Mouse (Mus musculus) hindbrain, embryonic 14.5 days (tissue): ENCODE results near the gene Cryga. TPM values are rescaled to one million over a fixed set of nuclear protein-coding genes. Genes with fewer than 3 reads are reported as not detected.

Source experiments
- ATAC-seq: fragments of 200-750 bp; cut with Nextera tagmentation; 2 replicates; pipeline ENCODE4 v1.8.0; 2017; ENCODE audit warnings: moderate number of reproducible peaks, mild to moderate bottlenecking, moderate TSS enrichment, moderate library complexity; ENCODE audit not compliant: low FRiP score
- DNase-seq: peaks from one replicate; pipeline ENCODE4 v3.0.0-alpha.2; 2015; ENCODE audit warnings: low spot score
- H3K27ac ChIP-seq: fragments of 300-500 bp; sonication (generic); 2 replicates; pipeline ENCODE4 v1.5.1; 2014; ENCODE audit warnings: mild to moderate bottlenecking, moderate library complexity
- H3K27me3 ChIP-seq: fragments of 300-500 bp; sonication (generic); 2 replicates; pipeline ENCODE4 v1.6.1; 2014; ENCODE audit warnings: mild to moderate bottlenecking, low read length, mixed read lengths; ENCODE audit not compliant: control insufficient read depth, insufficient read depth
- H3K36me3 ChIP-seq: fragments of 300-500 bp; sonication (generic); replicated peaks from 2 replicates; pipeline ENCODE4 v1.6.1; 2014; ENCODE audit not compliant: control insufficient read depth, insufficient read depth
- H3K4me1 ChIP-seq: fragments of 300-500 bp; sonication (generic); replicated peaks from 2 replicates; pipeline ENCODE4 v1.6.1; 2014; ENCODE audit warnings: antibody characterized with exemption, low read length, mixed read lengths; ENCODE audit not compliant: control insufficient read depth, insufficient read depth
- H3K4me2 ChIP-seq: fragments of 300-500 bp; sonication (generic); replicated peaks from 2 replicates; pipeline ENCODE4 v1.6.1; 2014; ENCODE audit warnings: mild to moderate bottlenecking, moderate library complexity
- H3K4me3 ChIP-seq: fragments of 300-500 bp; sonication (generic); replicated peaks from 2 replicates; pipeline ENCODE4 v1.5.1; 2014; ENCODE audit warnings: mild to moderate bottlenecking, low read length
- H3K9ac ChIP-seq: fragments of 300-500 bp; sonication (generic); 2 replicates; pipeline ENCODE4 v1.6.1; 2014
- H3K9me3 ChIP-seq: fragments of 300-500 bp; sonication (generic); 2 replicates; pipeline ENCODE4 v1.6.1; 2016; ENCODE audit warnings: low read length; ENCODE audit not compliant: control insufficient read depth
- WGBS: fragments of 180-500 bp; shearing (Covaris S2); extraction: QIAGEN DNeasy Blood & Tissue Kit; methylation state at CpG from one replicate; pipeline ENCODE4 v1.1.7; 2014; 5-methylcytosine and 5-hydroxymethylcytosine counted together
- polyA plus RNA-seq: library from polyadenylated mRNA; unstranded; fragments of >200 nt; fragmentation: Nextera tagmentation; extraction: Ambion mirVana; gene quantifications from 2 replicates; pipeline ENCODE4 v1.2.1, GENCODE M21; 2014

Gene Cryga
- polyA plus RNA-seq, result not detected in 2 replicates

DNA sequence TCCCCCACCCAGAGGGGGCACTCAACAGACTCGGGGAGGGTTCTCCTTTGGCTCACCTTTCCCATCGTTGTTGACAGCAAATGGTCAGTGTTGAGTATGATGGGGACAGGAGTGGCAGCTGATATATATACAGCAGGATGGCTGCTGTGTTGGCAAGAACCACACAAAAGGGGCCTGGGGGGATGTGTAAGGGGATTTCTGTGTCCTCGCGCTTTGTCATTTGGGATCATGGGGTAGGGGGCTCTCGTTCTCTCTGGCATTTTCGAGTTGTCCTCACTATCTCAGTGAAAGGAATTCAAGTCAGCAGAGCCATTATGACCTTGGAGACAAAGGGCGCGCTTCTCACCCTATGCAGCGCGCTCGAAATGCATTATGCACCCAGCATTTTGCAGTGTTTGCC, at the start of gene Cryga:
Gene Cryga (minus strand): TSS at position 101 of the 400 bp plus-strand sequence.
- Histone ChIP-seq H3K27ac (no peak within 1 kb of the TSS), H3K9ac (no peak within 1 kb of the TSS), H3K4me2 (no peak within 1 kb of the TSS), H3K4me1 (no peaks in the 10 kb centered on the region), H3K27me3 (no peaks in the 10 kb centered on the region), H3K9me3 (no peaks in the 10 kb centered on the region), H3K36me3 (no peaks in the 10 kb centered on the region), H3K4me3 (no peak within 1 kb of the TSS)
- ATAC-seq (no peak), DNase-seq (no peak)
- WGBS, result 81% methylated on average over 11 of the region's 11 CpGs

DNA sequence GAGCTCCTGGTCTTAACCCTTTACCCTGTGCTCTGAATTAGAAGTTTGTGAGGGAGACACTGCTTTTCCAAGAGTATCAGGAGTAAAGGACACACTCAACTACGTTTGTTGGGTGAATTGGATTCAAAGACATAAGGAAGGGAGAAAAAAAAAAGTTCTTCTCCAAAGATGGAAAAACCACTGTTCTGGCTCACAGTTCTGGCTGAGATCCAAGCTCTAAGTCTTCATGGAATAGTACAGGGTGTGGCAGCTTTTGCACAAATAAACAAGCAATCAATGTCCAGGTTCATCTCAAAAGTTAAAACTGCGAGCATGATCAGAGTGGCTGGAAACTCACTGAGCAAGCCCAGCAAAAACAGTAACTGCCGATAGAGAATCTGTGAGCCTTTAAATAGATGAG, 44.8 kb upstream of the Cryga start:
- Histone ChIP-seq H3K27ac (no peak overlapping the region), H3K9ac (no peak overlapping the region), H3K9me3 (no peaks in the 10 kb centered on the region), H3K4me2 (no peak overlapping the region), H3K4me1 (no peaks in the 10 kb centered on the region), H3K36me3 (no peaks in the 10 kb centered on the region), H3K4me3 (no peak overlapping the region), H3K27me3 (no peaks in the 10 kb centered on the region)
- DNase-seq (no peak), ATAC-seq (no peak)
- 81% methylated on average over 3 of the region's 3 CpGs for WGBS

DNA sequence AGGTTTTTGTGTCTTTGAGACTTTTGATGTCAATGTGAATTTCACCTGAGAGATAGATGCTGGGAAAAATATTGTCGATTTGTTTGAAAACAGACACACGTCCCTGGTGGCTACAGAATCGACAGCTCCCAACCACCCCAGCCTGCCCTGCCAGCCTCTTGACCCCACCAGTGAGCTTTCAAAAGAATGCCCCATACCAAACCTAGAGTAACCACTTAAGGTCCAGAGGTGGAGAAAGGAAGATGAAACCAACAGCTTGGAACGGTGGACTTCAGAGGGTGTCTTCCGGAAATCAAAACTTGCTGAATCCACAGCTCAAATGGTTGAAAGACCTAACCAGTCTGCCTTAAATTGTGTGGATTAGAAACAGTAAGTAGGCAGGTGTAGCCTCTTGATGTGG, 44.2 kb upstream of the Cryga start:
- DNase-seq (no peak), ATAC-seq (no peak)
- no peak overlapping the region for H3K27ac ChIP-seq
- H3K27me3 ChIP-seq, result no peaks in the 10 kb centered on the region
- H3K4me3 ChIP-seq, result no peak overlapping the region
- 95% methylated on average over 5 of the region's 5 CpGs for WGBS
- H3K9me3 ChIP-seq, result no peaks in the 10 kb centered on the region
- H3K36me3 ChIP-seq, result no peaks in the 10 kb centered on the region
- no peak overlapping the region for H3K4me2 ChIP-seq
- no peaks in the 10 kb centered on the region for H3K4me1 ChIP-seq
- no peak overlapping the region for H3K9ac ChIP-seq

DNA sequence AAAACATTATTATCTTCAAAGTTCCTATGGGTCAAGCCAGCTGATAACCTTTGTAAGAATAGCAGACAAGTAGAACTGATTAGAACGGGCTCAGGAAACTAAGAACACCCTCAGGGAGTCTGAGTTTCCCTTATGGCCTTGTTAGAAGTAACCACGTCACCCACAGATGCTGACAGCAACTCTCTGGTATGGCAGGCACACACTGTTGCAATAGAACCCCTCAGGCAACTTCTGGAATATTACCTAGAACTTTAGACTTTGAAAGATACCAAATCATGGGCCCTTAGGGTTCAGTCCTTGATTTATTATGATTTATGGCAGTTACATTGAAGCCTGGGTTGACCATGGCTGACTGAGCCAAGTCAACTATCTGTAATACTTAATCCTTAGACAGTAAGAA, 43.4 kb upstream of the Cryga start:
- H3K4me2 ChIP-seq, result no peak overlapping the region
- ATAC-seq (no peak), DNase-seq (no peak)
- WGBS, result 79% methylated on average over 2 of the region's 2 CpGs
- no peaks in the 10 kb centered on the region for H3K36me3 ChIP-seq
- H3K27ac ChIP-seq, result no peak overlapping the region
- no peaks in the 10 kb centered on the region for H3K4me1 ChIP-seq
- no peak overlapping the region for H3K4me3 ChIP-seq
- no peak overlapping the region for H3K9ac ChIP-seq
- H3K9me3 ChIP-seq, result 0 out of 2 replicates have a peak, but pooled peaks cover 3% of the 10 kb centered on the region
- no peaks in the 10 kb centered on the region for H3K27me3 ChIP-seq

DNA sequence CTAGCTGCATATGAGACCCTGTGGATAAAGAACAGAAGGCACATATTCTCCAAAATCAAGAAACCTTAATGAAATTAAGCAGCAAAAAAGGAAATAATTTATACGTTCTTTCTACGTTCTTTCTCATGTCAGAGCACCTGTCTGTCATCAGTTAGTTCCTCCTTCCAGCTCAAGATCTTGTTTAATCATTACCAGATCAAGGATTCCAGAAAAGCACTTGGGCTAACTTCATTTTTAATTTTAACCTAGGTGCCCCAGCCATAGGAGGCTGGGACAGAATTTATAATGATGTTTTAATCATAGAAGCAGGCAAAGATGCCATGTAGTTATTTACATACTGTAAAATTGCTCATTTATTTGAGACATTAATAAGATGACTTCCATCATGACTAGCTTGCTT, 41.6 kb upstream of the Cryga start:
- ATAC-seq (no peak), DNase-seq (no peak)
- Histone ChIP-seq H3K27ac (no peak overlapping the region), H3K4me3 (no peak overlapping the region), H3K4me2 (no peak overlapping the region), H3K36me3 (no peaks in the 10 kb centered on the region), H3K9me3 (0 out of 2 replicates have a peak, but pooled peaks cover 3% of the 10 kb centered on the region), H3K4me1 (no peaks in the 10 kb centered on the region), H3K27me3 (no peaks in the 10 kb centered on the region), H3K9ac (no peak overlapping the region)
- WGBS, result 90% methylated on average over 2 of the region's 2 CpGs

DNA sequence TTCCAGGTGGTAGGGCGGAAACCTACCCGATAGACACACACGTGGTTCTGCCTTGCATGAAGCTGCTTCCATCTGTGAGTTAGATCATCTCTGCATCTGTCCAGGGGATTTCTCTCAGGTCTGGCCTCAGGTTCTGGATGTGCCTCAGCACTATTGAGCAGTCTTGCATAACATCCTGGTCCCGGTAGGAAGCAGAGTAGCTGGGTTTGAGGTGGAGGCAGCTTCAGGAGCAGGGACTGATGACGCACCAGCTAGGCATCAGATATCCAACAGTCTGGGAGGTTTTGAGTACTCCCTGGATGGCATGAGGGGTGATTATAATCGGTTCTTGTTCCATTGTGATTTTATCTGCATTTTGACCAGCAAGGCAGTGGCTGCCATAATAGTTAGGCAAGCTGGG, 34.4 kb upstream of the Cryga start:
- DNase-seq, result no peak
- Histone ChIP-seq H3K4me1 (no peaks in the 10 kb centered on the region), H3K4me2 (no peak overlapping the region), H3K9me3 (0 out of 2 replicates have a peak, but pooled peaks cover 3% of the 10 kb centered on the region), H3K36me3 (no peaks in the 10 kb centered on the region), H3K27ac (no peak overlapping the region), H3K4me3 (no peak overlapping the region), H3K27me3 (no peaks in the 10 kb centered on the region), H3K9ac (no peak overlapping the region)
- 88% methylated on average over 6 of the region's 6 CpGs for WGBS
- no peak for ATAC-seq

DNA sequence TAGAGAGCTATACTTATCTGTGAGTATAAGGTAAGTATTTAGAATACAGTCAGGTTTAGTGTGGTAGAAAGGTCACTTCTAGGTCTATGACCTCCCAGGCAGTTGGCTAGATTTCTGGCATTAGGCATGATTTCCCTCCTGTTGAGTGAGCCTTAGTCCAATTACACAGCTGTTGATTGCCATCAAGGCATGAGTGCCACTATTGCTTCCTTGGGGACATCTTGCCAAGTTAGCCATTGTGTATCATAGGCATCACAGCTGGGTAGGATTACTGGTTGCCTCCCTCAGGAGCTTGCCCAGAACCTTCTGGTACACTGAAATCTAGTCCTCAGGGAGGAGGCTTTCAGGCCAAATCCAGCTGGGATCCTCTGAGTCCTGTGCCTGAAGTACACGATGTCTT, 29.7 kb upstream of the Cryga start:
- H3K4me3 ChIP-seq, result no peak overlapping the region
- 79% methylated on average over 1 of the region's 1 CpGs for WGBS
- H3K27ac ChIP-seq, result no peak overlapping the region
- no peaks in the 10 kb centered on the region for H3K9me3 ChIP-seq
- no peaks in the 10 kb centered on the region for H3K4me1 ChIP-seq
- H3K36me3 ChIP-seq, result no peaks in the 10 kb centered on the region
- DNase-seq, result no peak
- H3K9ac ChIP-seq, result no peak overlapping the region
- no peak overlapping the region for H3K4me2 ChIP-seq
- no peaks in the 10 kb centered on the region for H3K27me3 ChIP-seq
- no peak for ATAC-seq

DNA sequence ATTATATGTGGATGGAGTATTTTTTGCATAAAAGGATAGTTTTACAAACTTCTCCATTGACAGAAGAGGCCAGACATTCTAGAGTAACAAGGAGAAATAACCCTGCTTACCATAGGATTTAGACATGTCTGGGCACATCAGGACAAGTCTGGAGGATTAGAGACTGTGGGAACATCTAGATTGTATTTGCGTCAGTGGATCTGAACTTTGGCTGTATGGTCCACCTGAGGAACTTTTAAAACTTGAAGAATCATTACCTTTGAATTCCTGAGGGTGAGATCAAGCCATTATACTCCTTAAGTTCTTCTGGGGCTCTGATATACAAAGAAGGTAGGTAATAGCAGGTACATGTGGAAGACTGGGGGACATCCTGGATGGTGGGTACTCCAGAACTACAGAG, 28.5 kb upstream of the Cryga start:
- Histone ChIP-seq H3K9me3 (no peaks in the 10 kb centered on the region), H3K4me1 (no peaks in the 10 kb centered on the region), H3K36me3 (no peaks in the 10 kb centered on the region), H3K27me3 (no peaks in the 10 kb centered on the region), H3K27ac (no peak overlapping the region), H3K4me3 (no peak overlapping the region), H3K9ac (no peak overlapping the region), H3K4me2 (no peak overlapping the region)
- WGBS, result 97% methylated on average over 1 of the region's 1 CpGs
- ATAC-seq, result no peak
- DNase-seq, result no peak

DNA sequence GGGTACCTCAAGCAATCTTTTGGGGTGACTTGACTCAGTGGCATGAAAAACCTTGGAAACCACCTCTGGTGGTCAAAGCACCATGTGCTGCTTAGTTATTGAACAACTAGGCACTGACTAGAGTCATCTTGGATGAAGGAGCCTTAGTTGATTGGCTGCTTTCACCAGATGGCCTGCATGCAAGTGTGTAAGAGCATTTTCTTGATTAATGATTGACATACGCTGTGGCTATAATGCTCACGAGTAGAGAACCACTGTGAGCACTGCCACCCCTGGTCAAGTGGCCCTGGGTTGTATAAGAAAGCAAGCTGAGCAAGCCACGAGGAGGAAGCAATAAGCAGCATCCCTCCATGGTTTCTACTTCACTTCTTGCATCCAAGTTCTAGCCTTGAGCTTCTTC, 27.1 kb upstream of the Cryga start:
- Histone ChIP-seq H3K4me1 (no peaks in the 10 kb centered on the region), H3K9ac (no peak overlapping the region), H3K4me2 (no peak overlapping the region), H3K27ac (no peak overlapping the region), H3K36me3 (no peaks in the 10 kb centered on the region), H3K27me3 (no peaks in the 10 kb centered on the region), H3K9me3 (no peaks in the 10 kb centered on the region), H3K4me3 (no peak overlapping the region)
- DNase-seq (no peak), ATAC-seq (no peak)
- WGBS, result 80% methylated on average over 3 of the region's 3 CpGs

DNA sequence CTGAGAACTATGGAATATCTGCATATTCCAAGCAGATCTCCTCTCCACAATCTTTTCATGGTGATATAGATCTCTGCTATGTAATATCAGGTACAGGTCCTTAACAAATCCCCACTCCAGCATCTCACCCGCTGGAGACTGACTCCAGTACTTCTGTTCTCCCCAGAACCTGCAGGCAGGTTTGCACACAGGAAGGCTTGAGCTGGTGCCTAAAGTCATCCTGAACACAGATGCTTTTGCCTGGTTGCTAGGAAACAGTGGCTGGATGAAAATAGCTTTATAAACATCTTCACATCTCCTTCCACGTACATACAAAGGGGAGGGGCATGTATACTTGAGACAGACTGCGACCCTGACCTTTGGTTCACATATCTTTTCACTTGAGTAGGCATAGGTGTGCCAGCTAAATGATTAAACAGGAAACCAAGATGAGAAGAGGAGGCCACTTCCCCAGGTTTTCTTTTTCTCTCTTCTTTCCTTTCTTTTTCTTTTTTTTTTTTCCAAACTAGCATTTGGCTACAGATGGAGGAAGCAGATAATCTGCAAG, 26.5 kb upstream of the Cryga start:
- H3K4me2 ChIP-seq, result no peak overlapping the region
- H3K27me3 ChIP-seq, result no peaks in the 10 kb centered on the region
- H3K36me3 ChIP-seq, result no peaks in the 10 kb centered on the region
- H3K4me1 ChIP-seq, result no peaks in the 10 kb centered on the region
- no peak overlapping the region for H3K27ac ChIP-seq
- H3K9ac ChIP-seq, result no peak overlapping the region
- ATAC-seq (no peak), DNase-seq (no peak)
- no peaks in the 10 kb centered on the region for H3K9me3 ChIP-seq
- 76% methylated on average over 3 of the region's 3 CpGs for WGBS
- H3K4me3 ChIP-seq, result no peak overlapping the region
